Mouse (Mus musculus) naive thymus-derived CD4-positive, alpha-beta T cell, adult 2 months (primary cell): ENCODE results near the gene Ovol3.
"Not testable (repeated sequence)": the region's sequence is repeated elsewhere in the genome, so short reads cannot be mapped to it uniquely, and the experiment has no call there.

Experiments
- DNase-seq: peaks from one replicate; pipeline ENCODE4 v3.0.0-alpha.2; 2011; ENCODE audit warnings: low read depth

The Ovol3 gene

GRCm38 (mm10) chr7:30235625-30236024 is at the start of gene Ovol3:
Gene Ovol3 (minus strand): TSS chr7:30235725.
- no peak for DNase-seq

- DNase-seq = no peak
Observed at GRCm38 (mm10) chr7:30282740-30283139, 47.2 kb upstream of the Ovol3 start.

- no peak for DNase-seq
Observed at GRCm38 (mm10) chr7:30281522-30281921, 46.0 kb upstream of the Ovol3 start.

- DNase-seq = peak; percentile 91
Observed at GRCm38 (mm10) chr7:30280670-30281138, 45.2 kb upstream of the Ovol3 start.

GRCm38 (mm10) chr7:30279951-30280669 is 44.6 kb upstream of the Ovol3 start, which contains the start of the genes Thap8 and Wdr62:
Gene Thap8 (plus strand): TSS chr7:30280094.
Gene Wdr62 (minus strand): TSS chr7:30280419.
- peak; percentile 96 for DNase-seq

GRCm38 (mm10) chr7:30279536-30279935 is 44.0 kb upstream of the Ovol3 start:
- no peak for DNase-seq

GRCm38 (mm10) chr7:30278911-30279310 is 43.4 kb upstream of the Ovol3 start:
- no peak for DNase-seq

GRCm38 (mm10) chr7:30274383-30274782 is 38.9 kb upstream of the Ovol3 start:
- DNase-seq = no peak

GRCm38 (mm10) chr7:30269641-30270040 is 34.1 kb upstream of the Ovol3 start:
- DNase-seq = no peak

- DNase-seq = no peak
Observed at GRCm38 (mm10) chr7:30266780-30267179, 31.3 kb upstream of the Ovol3 start.

GRCm38 (mm10) chr7:30265935-30266334 is 30.4 kb upstream of the Ovol3 start:
- DNase-seq = no peak

GRCm38 (mm10) chr7:30265531-30265930 is 30.0 kb upstream of the Ovol3 start:
- no peak for DNase-seq

GRCm38 (mm10) chr7:30265041-30265440 is 29.5 kb upstream of the Ovol3 start:
- no peak for DNase-seq

- no peak for DNase-seq
Observed at GRCm38 (mm10) chr7:30251956-30252954, 16.7 kb upstream of the Ovol3 start.

GRCm38 (mm10) chr7:30237374-30237773 is 1.8 kb upstream of the Ovol3 start:
- DNase-seq = not testable (repeated sequence)

GRCm38 (mm10) chr7:30235091-30235490 is 434 bp downstream of the Ovol3 start:
- no peak for DNase-seq

- no peak for DNase-seq
Observed at GRCm38 (mm10) chr7:30234276-30234858, 1.2 kb downstream of the Ovol3 start.

GRCm38 (mm10) chr7:30233387-30233786 is 2.1 kb downstream of the Ovol3 start:
- no peak for DNase-seq

- DNase-seq = peak; percentile 72
Observed at GRCm38 (mm10) chr7:30232631-30233148, 2.8 kb downstream of the Ovol3 start.

- DNase-seq = peak; percentile 97
Observed at GRCm38 (mm10) chr7:30231669-30232454, 3.7 kb downstream of the Ovol3 start, which contains the start of the genes Polr2i and Tbcb. Gene Polr2i (plus strand): TSS chr7:30231948. Gene Tbcb (minus strand): TSS chr7:30232272.

GRCm38 (mm10) chr7:30231328-30231668 is 4.2 kb downstream of the Ovol3 start:
- no peak for DNase-seq
